Mouse (Mus musculus) heart, embryonic 16.5 days (tissue): ENCODE results near the gene Gm10100. TPM values are rescaled to one million over a fixed set of nuclear protein-coding genes. Genes with fewer than 3 reads are reported as not detected.
"Not testable (repeated sequence)": the region's sequence is repeated elsewhere in the genome, so short reads cannot be mapped to it uniquely, and the experiment has no call there.

ENCODE experiments used
- ATAC-seq: fragments of 200-750 bp; cut with Nextera tagmentation; replicated peaks from 2 replicates; pipeline ENCODE4 v1.8.0; 2017; ENCODE audit warnings: moderate number of reproducible peaks; ENCODE audit not compliant: insufficient read depth, low FRiP score; ENCODE audit errors: extremely low read depth
- H3K27ac ChIP-seq: fragments of 300-500 bp; sonication (generic); 2 replicates; pipeline ENCODE4 v1.5.1; 2014; ENCODE audit warnings: mild to moderate bottlenecking, low read length, control low read depth, moderate library complexity
- H3K27me3 ChIP-seq: fragments of 300-500 bp; sonication (generic); 2 replicates; pipeline ENCODE4 v1.6.1; 2014; ENCODE audit warnings: low read length, mixed read lengths; ENCODE audit not compliant: control insufficient read depth, insufficient read depth
- H3K36me3 ChIP-seq: fragments of 300-500 bp; sonication (generic); 2 replicates; pipeline ENCODE4 v1.6.1; 2014; ENCODE audit not compliant: control insufficient read depth, insufficient read depth
- H3K4me1 ChIP-seq: fragments of 300-500 bp; sonication (generic); 2 replicates; pipeline ENCODE4 v1.6.1; 2014; ENCODE audit warnings: low read length, mixed read lengths; ENCODE audit not compliant: control insufficient read depth, insufficient read depth
- H3K4me2 ChIP-seq: fragments of 300-500 bp; sonication (generic); 2 replicates; pipeline ENCODE4 v1.6.1; 2014; ENCODE audit warnings: low read depth, mild to moderate bottlenecking, control low read depth, low read length
- H3K4me3 ChIP-seq: fragments of 300-500 bp; sonication (generic); 2 replicates; pipeline ENCODE4 v1.5.1; 2014; ENCODE audit warnings: mild to moderate bottlenecking, control low read depth, low read length
- H3K9ac ChIP-seq: fragments of 300-500 bp; sonication (generic); 2 replicates; pipeline ENCODE4 v1.6.1; 2014; ENCODE audit warnings: low read length, control low read depth
- H3K9me3 ChIP-seq: fragments of 300-500 bp; sonication (generic); replicated peaks from 2 replicates; pipeline ENCODE4 v1.6.1; 2016; ENCODE audit warnings: low read length; ENCODE audit not compliant: control insufficient read depth
- WGBS: fragments of 180-500 bp; shearing (Covaris S2); extraction: QIAGEN DNeasy Blood & Tissue Kit; methylation state at CpG from one replicate; pipeline ENCODE4 v1.1.7; 2014; 5-methylcytosine and 5-hydroxymethylcytosine counted together
- polyA plus RNA-seq: library from polyadenylated mRNA; unstranded; fragments of >200 nt; fragmentation: Nextera tagmentation; extraction: Ambion mirVana; gene quantifications from 2 replicates; pipeline ENCODE4 v1.2.1, GENCODE M21; 2015

Gene Gm10100
- polyA plus RNA-seq, 1 experiment from 2014 or later, result not detected

- ATAC-seq, result peak; percentile 41; the same call in 1 of the 2 replicates
- H3K4me3 ChIP-seq, H3K9me3 ChIP-seq, H3K27ac ChIP-seq, H3K9ac ChIP-seq, H3K27me3 ChIP-seq, H3K4me2 ChIP-seq, H3K36me3 ChIP-seq, H3K4me1 ChIP-seq: not testable (repeated sequence)
- WGBS, result 40% methylated on average over 1 of the region's 3 CpGs
Measured at GRCm38 (mm10) chr10:77772142-77772541, 45.9 kb downstream of the Gm10100 start.

Other genes with a start within 250 kb of the Gm10100 start
- 23.2 and 24.5 TPM in 2 replicates for gene Fam207a, start 210.7 kb upstream of the Gm10100 start, polyA plus RNA-seq
- 4.7 and 8.7 TPM in 2 replicates for gene Itgb2, start 196.2 kb upstream of the Gm10100 start, polyA plus RNA-seq
- gene Pttg1ip, start 144.8 kb upstream of the Gm10100 start, polyA plus RNA-seq, result 127 and 132 TPM in 2 replicates
- gene Sumo3, start 120.4 kb upstream of the Gm10100 start, polyA plus RNA-seq, result 157 and 170 TPM in 2 replicates
- 4.6 TPM in 1 of 2 replicates, not detected in the other for gene Gm49325, start 120.3 kb upstream of the Gm10100 start, polyA plus RNA-seq
- gene Ube2g2, start 104.2 kb upstream of the Gm10100 start, polyA plus RNA-seq, result 85.4 and 91.0 TPM in 2 replicates
- gene Tspear, start 39.9 kb upstream of the Gm10100 start, polyA plus RNA-seq, result 0.10 and 0.28 TPM in 2 replicates
- not detected in 2 replicates for gene Gm19402, start 35.7 kb upstream of the Gm10100 start, polyA plus RNA-seq
- gene Gm9508, start 29.3 kb upstream of the Gm10100 start, polyA plus RNA-seq, result not detected in 2 replicates
- not detected in 2 replicates for gene Gm10272, start 19.9 kb upstream of the Gm10100 start, polyA plus RNA-seq
- gene Gm10024, start 15.0 kb upstream of the Gm10100 start, polyA plus RNA-seq, result not detected in 2 replicates
- not detected in 2 replicates for gene Gm10142, start 10.7 kb upstream of the Gm10100 start, polyA plus RNA-seq
- gene Krtap12-1, start 5.9 kb upstream of the Gm10100 start, polyA plus RNA-seq, result not detected in 2 replicates
- not detected in 2 replicates for gene Gm18596, start 16.2 kb downstream of the Gm10100 start, polyA plus RNA-seq
- gene Gm9736, start 24.9 kb downstream of the Gm10100 start, polyA plus RNA-seq, result not detected in 2 replicates
- gene Gm3233, start 33.2 kb downstream of the Gm10100 start, polyA plus RNA-seq, result not detected in 2 replicates
- gene Gm3238, start 44.8 kb downstream of the Gm10100 start, polyA plus RNA-seq, result not detected in 2 replicates
- not detected in 2 replicates for gene Gm7138, start 50.5 kb downstream of the Gm10100 start, polyA plus RNA-seq
- gene Gm3250, start 56.1 kb downstream of the Gm10100 start, polyA plus RNA-seq, result not detected in 2 replicates
- gene Gm7137, start 61.7 kb downstream of the Gm10100 start, polyA plus RNA-seq, result not detected in 2 replicates
- not detected in 2 replicates for gene Gm9639, start 68.6 kb downstream of the Gm10100 start, polyA plus RNA-seq
- not detected in 2 replicates for gene Gm19668, start 72.6 kb downstream of the Gm10100 start, polyA plus RNA-seq
- not detected in 2 replicates for gene Gm9507, start 85.4 kb downstream of the Gm10100 start, polyA plus RNA-seq
- gene Gm2696, start 88.2 kb downstream of the Gm10100 start, polyA plus RNA-seq, result not detected in 2 replicates
- not detected in 2 replicates for gene Krtap10-4, start 100.6 kb downstream of the Gm10100 start, polyA plus RNA-seq
- gene Krtap10-10, start 109.5 kb downstream of the Gm10100 start, polyA plus RNA-seq, result not detected in 2 replicates
- not detected in 2 replicates for gene Gm36176, start 120.3 kb downstream of the Gm10100 start, polyA plus RNA-seq
- not detected in 2 replicates for gene Gm10318, start 126.4 kb downstream of the Gm10100 start, polyA plus RNA-seq
- not detected in 2 replicates for gene Gm3285, start 135.5 kb downstream of the Gm10100 start, polyA plus RNA-seq
- gene Lrrc3, start 176.1 kb downstream of the Gm10100 start, polyA plus RNA-seq, result 1.2 and 1.4 TPM in 2 replicates
- gene Trpm2, start 244.1 kb downstream of the Gm10100 start, polyA plus RNA-seq, result 2.6 and 3.4 TPM in 2 replicates